Mouse (Mus musculus) left cerebral cortex, adult 2 months (tissue): Measurements from ENCODE around the gene Pole4. TPM values are rescaled to one million over a fixed set of nuclear protein-coding genes. Genes with fewer than 3 reads are reported as not detected.
"Not testable (repeated sequence)": the region's sequence is repeated elsewhere in the genome, so short reads cannot be mapped to it uniquely, and the experiment has no call there.

Experiments used
- DNase-seq, 2 experiments: peaks; one replicate each; pipeline ENCODE4 v3.0.0; 2021 to 2022; ENCODE audit warnings: low spot score in 2 of 2, mixed read lengths in 1 of 2; ENCODE audit errors: extremely low spot score in 1 of 2
- H3K27ac ChIP-seq: fragments of 200-600 bp; 2 replicates; pipeline ENCODE4 v1.8.1; 2022
- H3K4me3 ChIP-seq: fragments of 200-600 bp; 2 replicates; pipeline ENCODE4 v1.8.1; 2022
- CTCF ChIP-seq: fragments of 200-600 bp; IDR thresholded peaks from 2 replicates; pipeline ENCODE4 v1.8.1; 2022; ENCODE audit warnings: antibody characterized with exemption, mild to moderate bottlenecking, moderate library complexity
- intact Hi-C: fragments of 180-260 bp; cut with DNase I; formaldehyde crosslinking; loops from one replicate; pipeline ENCODE4 v1.15.1; 2025
- total RNA-seq, 2 experiments: library from RNA; stranded (reverse); gene quantifications; 2 replicates each; pipeline ENCODE4 v1.2.3; 2021

Gene Pole4
- total RNA-seq, 2 experiments from 2014 or later = 26.0 to 31.6 TPM

GRCm38 (mm10) chr6:82653169-82653525 is 52.0 kb downstream of the Pole4 start:
- Histone ChIP-seq H3K4me3 (peak overlapping the region; percentile 88), H3K27ac (peak overlapping the region; percentile 89)
- DNase-seq = no peak
- TF ChIP-seq CTCF = no peak
- intact Hi-C loops = no loop called here

GRCm38 (mm10) chr6:82652521-82653168 is 52.5 kb downstream of the Pole4 start:
- TF ChIP-seq CTCF = peak; percentile 5; the same call in 1 of the 2 replicates
- intact Hi-C loops = no loop called here
- H3K27ac ChIP-seq = peak overlapping the region; percentile 89
- H3K4me3 ChIP-seq = peak overlapping the region; percentile 88
- DNase-seq = peak; percentile 89 to 90

- H3K4me3 ChIP-seq = no peak overlapping the region
- no peak overlapping the region for H3K27ac ChIP-seq
- TF ChIP-seq CTCF = no peak
- no peak for DNase-seq
- intact Hi-C loops = no loop called here
Measured at GRCm38 (mm10) chr6:82649096-82649495, 56.1 kb downstream of the Pole4 start.

GRCm38 (mm10) chr6:82647940-82648655 is 57.1 kb downstream of the Pole4 start:
- Histone ChIP-seq H3K27ac (no peak overlapping the region; the same call in 1 of the 2 replicates), H3K4me3 (no peak overlapping the region)
- peak; percentile 8 for TF ChIP-seq CTCF
- no peak for DNase-seq
- intact Hi-C loops = no loop called here

- no peak overlapping the region for H3K4me3 ChIP-seq
- H3K27ac ChIP-seq = no peak overlapping the region
- intact Hi-C loops = no loop called here
- TF ChIP-seq CTCF = no peak
- no peak for DNase-seq
Measured at GRCm38 (mm10) chr6:82647001-82647400, 58.2 kb downstream of the Pole4 start.

GRCm38 (mm10) chr6:82640046-82640445 is 65.1 kb downstream of the Pole4 start:
- DNase-seq = peak in 1 of 2 experiments; percentile 19
- Histone ChIP-seq H3K4me3 (no peak overlapping the region), H3K27ac (peak overlapping the region; percentile 45; the same call in 1 of the 2 replicates)
- intact Hi-C loops = no loop called here
- TF ChIP-seq CTCF = no peak

GRCm38 (mm10) chr6:82625331-82625730 is 79.8 kb downstream of the Pole4 start:
- H3K27ac ChIP-seq, H3K4me3 ChIP-seq, DNase-seq, intact Hi-C loops: not testable (repeated sequence)

- intact Hi-C loops = no loop called here
- no peak overlapping the region for H3K4me3 ChIP-seq
- TF ChIP-seq CTCF = no peak
- H3K27ac ChIP-seq = no peak overlapping the region
- DNase-seq = no peak
Measured at GRCm38 (mm10) chr6:82613201-82613600, 92.0 kb downstream of the Pole4 start.

- intact Hi-C loops = no loop called here
- H3K4me3 ChIP-seq = no peak overlapping the region
- no peak for TF ChIP-seq CTCF
- DNase-seq = no peak
- H3K27ac ChIP-seq = no peak overlapping the region
Measured at GRCm38 (mm10) chr6:82611049-82611448, 94.1 kb downstream of the Pole4 start.

GRCm38 (mm10) chr6:82609339-82609926 is 95.7 kb downstream of the Pole4 start:
- H3K27ac ChIP-seq = no peak overlapping the region
- intact Hi-C loops = loop anchor here (5.0 kb wide), 1 partner anchor 93 kb away; no protein-coding TSS in a partner anchor
- H3K4me3 ChIP-seq = no peak overlapping the region
- no peak for TF ChIP-seq CTCF
- DNase-seq = no peak

GRCm38 (mm10) chr6:82608756-82609155 is 96.4 kb downstream of the Pole4 start:
- TF ChIP-seq CTCF = no peak
- intact Hi-C loops = loop anchor here (5.0 kb wide), 1 partner anchor 94 kb away; no protein-coding TSS in a partner anchor
- H3K4me3 ChIP-seq = no peak overlapping the region
- no peak overlapping the region for H3K27ac ChIP-seq
- DNase-seq = no peak

GRCm38 (mm10) chr6:82604791-82605190 is 100.4 kb downstream of the Pole4 start:
- intact Hi-C loops = loop anchor here (5.0 kb wide), 2 partner anchors 98 to 482 kb away; no protein-coding TSS in a partner anchor

More at GRCm38 (mm10) chr6:82604791-82605190, 100.4 kb downstream of the Pole4 start:
- Histone ChIP-seq H3K4me3 (no peak overlapping the region), H3K27ac (no peak overlapping the region)
- DNase-seq = no peak
- no peak for TF ChIP-seq CTCF
